Mouse (Mus musculus) common myeloid progenitor, adult 5-6 weeks (primary cell): ENCODE data around the gene Rimbp2. TPM values are rescaled to one million over a fixed set of nuclear protein-coding genes. Genes with fewer than 3 reads are reported as not detected.

Source experiments
- total RNA-seq: library from RNA; stranded (forward); fragments of 200-1000, 187-1606 nt; gene quantifications from 2 replicates; pipeline ENCODE4 v1.2.3, GENCODE M21; 2017

Rimbp2 gene
- total RNA-seq, 1 experiment from 2014 or later, result not detected

Other genes with a start within 250 kb of the Rimbp2 start
- gene Stx2, start 55.1 kb upstream of the Rimbp2 start, total RNA-seq, result 38.6 and 74.1 TPM in 2 replicates
- 494 and 900 TPM in 2 replicates for gene Ran, start 66.6 kb upstream of the Rimbp2 start, total RNA-seq
- gene Adgrd1, start 143.3 kb upstream of the Rimbp2 start, total RNA-seq, result 0.39 and 0.96 TPM in 2 replicates